Mouse (Mus musculus) CH12.LX (cell line): ENCODE results near the gene Adam12. TPM values are rescaled to one million over a fixed set of nuclear protein-coding genes. Genes with fewer than 3 reads are reported as not detected.
"Not testable (repeated sequence)": the region's sequence is repeated elsewhere in the genome, so short reads cannot be mapped to it uniquely, and the experiment has no call there.

Experiments
- DNase-seq: peaks from one replicate; pipeline ENCODE4 v3.0.0-alpha.2; 2013; ENCODE audit errors: extremely low read depth
- H3K27ac ChIP-seq: 2 replicates; pipeline ENCODE4 v1.5.1; 2012; ENCODE audit warnings: low read depth, mild to moderate bottlenecking, control low read depth, moderate library complexity; ENCODE audit not compliant: insufficient read depth
- H3K27me3 ChIP-seq: replicated peaks from 2 replicates; pipeline ENCODE3; 2012; ENCODE audit warnings: inconsistent platforms
- H3K36me3 ChIP-seq, 2 experiments: replicated peaks in 1 of 2; 2 replicates each; pipeline versions ENCODE3 to v1.6.1; 2012; ENCODE audit warnings: inconsistent platforms in 1 of 2, low read length in 1 of 2, mild to moderate bottlenecking in 1 of 2, mixed read lengths in 1 of 2, moderate library complexity in 1 of 2; ENCODE audit not compliant: control insufficient read depth in 1 of 2, insufficient read depth in 1 of 2
- H3K4me1 ChIP-seq, 2 experiments: 2 replicates each; pipeline ENCODE4 v1.6.1; 2012; ENCODE audit warnings: inconsistent platforms in 1 of 2, moderate library complexity in 1 of 2; ENCODE audit not compliant: insufficient read depth in 2 of 2, control insufficient read depth in 1 of 2
- H3K4me2 ChIP-seq: 2 replicates; pipeline ENCODE4 v1.6.1; 2012; ENCODE audit warnings: low read depth, mild to moderate bottlenecking, control low read depth; ENCODE audit not compliant: poor library complexity, insufficient read depth, severe bottlenecking
- H3K4me3 ChIP-seq, 3 experiments: fragments of 150-350 bp in 1 of 3; sonication (generic) in 1 of 3; replicated peaks in 1 of 3; 2 replicates each; pipeline versions ENCODE3 to v1.5.1; 2011 to 2012; ENCODE audit warnings: low read depth in 2 of 3, low read length in 2 of 3, mild to moderate bottlenecking in 2 of 3, moderate library complexity in 2 of 3, control low read depth in 1 of 3, improper control_type of control experiment in 1 of 3, inconsistent platforms in 1 of 3, mixed read lengths in 1 of 3; ENCODE audit not compliant: poor library complexity in 1 of 3
- H3K79me2 ChIP-seq: replicated peaks from 2 replicates; pipeline ENCODE4 v1.6.1; 2012; ENCODE audit warnings: mild to moderate bottlenecking, moderate library complexity; ENCODE audit not compliant: control insufficient read depth, poor library complexity, insufficient read depth, severe bottlenecking; ENCODE audit errors: extremely low read depth
- H3K9ac ChIP-seq: 2 replicates; pipeline ENCODE4 v1.6.1; 2012; ENCODE audit warnings: low read depth, mild to moderate bottlenecking, control low read depth, moderate library complexity; ENCODE audit not compliant: insufficient read depth
- H3K9me3 ChIP-seq: replicated peaks from 2 replicates; pipeline ENCODE3; 2012; ENCODE audit warnings: low read length, inconsistent platforms, mixed read lengths
- E2F4 ChIP-seq: IDR thresholded peaks from 2 replicates; pipeline ENCODE4 v1.6.1; 2011; ENCODE audit warnings: low read depth, low read length, improper control_type of control experiment; ENCODE audit not compliant: insufficient replicate concordance
- JUND ChIP-seq: conservative IDR thresholded peaks from 2 replicates; pipeline ENCODE4 v1.6.1; 2011; ENCODE audit warnings: low read depth, low read length, improper control_type of control experiment
- KAT2A ChIP-seq: IDR thresholded peaks from 2 replicates; pipeline ENCODE4 v1.6.1; 2012; ENCODE audit warnings: low read length, improper control_type of control experiment, inconsistent platforms; ENCODE audit not compliant: insufficient replicate concordance
- MAFK ChIP-seq: IDR thresholded peaks from 2 replicates; pipeline ENCODE4 v1.6.1; 2011; ENCODE audit warnings: low read length, improper control_type of control experiment; ENCODE audit not compliant: insufficient replicate concordance
- MAZ ChIP-seq: IDR thresholded peaks from 2 replicates; pipeline ENCODE4 v1.6.1; 2012; ENCODE audit warnings: low read depth, mild to moderate bottlenecking, inconsistent platforms, low read length, improper control_type of control experiment, moderate library complexity
- MEF2A ChIP-seq: IDR thresholded peaks from 2 replicates; pipeline ENCODE4 v1.6.1; 2014; ENCODE audit warnings: low read depth, mild to moderate bottlenecking, inconsistent platforms, low read length, improper control_type of control experiment, borderline replicate concordance
- MXI1 ChIP-seq: IDR thresholded peaks from 2 replicates; pipeline ENCODE4 v1.6.1; 2011; ENCODE audit warnings: mild to moderate bottlenecking, low read depth, low read length, improper control_type of control experiment
- NELFE ChIP-seq: IDR thresholded peaks from 2 replicates; pipeline ENCODE4 v1.6.1; 2011; ENCODE audit warnings: low read depth, low read length, improper control_type of control experiment
- NRF1 ChIP-seq: IDR thresholded peaks from 2 replicates; pipeline ENCODE4 v1.6.1; 2014; ENCODE audit warnings: low read depth, mild to moderate bottlenecking, inconsistent platforms, low read length, improper control_type of control experiment, moderate library complexity
- USF1 ChIP-seq: IDR thresholded peaks from 2 replicates; pipeline ENCODE4 v1.6.1; 2014; ENCODE audit warnings: low read depth, mild to moderate bottlenecking, inconsistent platforms, low read length, improper control_type of control experiment
- ZC3H11A ChIP-seq: IDR thresholded peaks from 2 replicates; pipeline ENCODE4 v1.6.1; 2012; ENCODE audit warnings: low read depth, mild to moderate bottlenecking, inconsistent platforms, low read length, improper control_type of control experiment
- ZKSCAN1 ChIP-seq: IDR thresholded peaks from 2 replicates; pipeline ENCODE4 v1.6.1; 2012; ENCODE audit warnings: low read depth, inconsistent platforms, low read length, improper control_type of control experiment, borderline replicate concordance
- ZMIZ1 ChIP-seq: IDR thresholded peaks from 2 replicates; pipeline ENCODE4 v1.6.1; 2012; ENCODE audit warnings: low read depth, mild to moderate bottlenecking, inconsistent platforms, low read length, improper control_type of control experiment
- dilution Hi-C: fragments of 300-500 bp; cut with MboI; formaldehyde crosslinking; loops from 2 replicates; pipeline ENCODE4 v1.14.3; 2020; ENCODE audit warnings: low sequenced_read_pairs; ENCODE audit not compliant: extremely low pct_unique_long_range_greater_than_20kb, extremely low pct_ligation_motif_present
- in situ Hi-C: fragments of 300-500 bp; cut with MboI; formaldehyde crosslinking; loops from 3 replicates; pipeline ENCODE4 v1.14.3; 2019; ENCODE audit warnings: low sequenced_read_pairs, low pct_ligation_motif_present, low pct_unique_long_range_greater_than_20kb, mixed read lengths
- polyA plus RNA-seq: library from polyadenylated mRNA; unstranded; fragments of >175 nt; gene quantifications from 2 replicates; pipeline ENCODE4 v1.2.1, GENCODE M21; 2012; ENCODE audit warnings: low read depth; ENCODE audit not compliant: insufficient read length
- total RNA-seq, 2 experiments: library from RNA; depleted of rRNA; stranded (reverse); fragments of 300-350 nt in 1 of 2; fragments of >200 nt in 1 of 2; gene quantifications; 2 replicates each; pipeline ENCODE4 v1.2.3; 2012 to 2014

Adam12 gene
- total and polyA plus RNA-seq, 3 experiments = not detected

- Histone ChIP-seq H3K4me3 (no peak overlapping the region), H3K36me3 (no peaks in the 10 kb centered on the region), H3K9ac (no peak overlapping the region), H3K79me2 (no peaks in the 10 kb centered on the region), H3K4me2 (no peak overlapping the region), H3K4me1 (no peaks in the 10 kb centered on the region), H3K27me3 (peaks cover 17% of the 10 kb centered on the region), H3K27ac (no peak overlapping the region), H3K9me3 (peaks cover 20% of the 10 kb centered on the region)
- in situ Hi-C loops (no loop called here), dilution Hi-C loops (no loop called here)
- TF ChIP-seq MXI1 (no peak), JUND (no peak), ZC3H11A (no peak), ZMIZ1 (no peak), E2F4 (no peak), KAT2A (no peak), MEF2A (no peak), MAZ (no peak), NELFE (no peak), USF1 (no peak), ZKSCAN1 (no peak), MAFK (no peak), NRF1 (no peak)
- DNase-seq = no peak
Observed at GRCm38 (mm10) chr7:133888926-133889920, 342.7 kb downstream of the Adam12 start.

GRCm38 (mm10) chr7:133884759-133885431 lies 347.1 kb downstream of the Adam12 start:
- in situ Hi-C loops, H3K79me2 ChIP-seq, H3K4me3 ChIP-seq, dilution Hi-C loops, H3K27ac ChIP-seq, H3K9ac ChIP-seq, H3K4me1 ChIP-seq, DNase-seq, H3K36me3 ChIP-seq, H3K4me2 ChIP-seq: not testable (repeated sequence)
- Histone ChIP-seq H3K9me3 (peaks cover 24% of the 10 kb centered on the region), H3K27me3 (peaks cover 20% of the 10 kb centered on the region)
